Mouse (Mus musculus): ENCODE measurements around the gene Zswim3. TPM values are rescaled to one million over a fixed set of nuclear protein-coding genes. Genes with fewer than 3 reads are reported as not detected.
"Not testable (repeated sequence)": the region's sequence is repeated elsewhere in the genome, so short reads cannot be mapped to it uniquely, and the experiment has no call there.

Gene Zswim3
- polyA plus RNA-seq, 1 experiment = 7.6 TPM

DNA sequence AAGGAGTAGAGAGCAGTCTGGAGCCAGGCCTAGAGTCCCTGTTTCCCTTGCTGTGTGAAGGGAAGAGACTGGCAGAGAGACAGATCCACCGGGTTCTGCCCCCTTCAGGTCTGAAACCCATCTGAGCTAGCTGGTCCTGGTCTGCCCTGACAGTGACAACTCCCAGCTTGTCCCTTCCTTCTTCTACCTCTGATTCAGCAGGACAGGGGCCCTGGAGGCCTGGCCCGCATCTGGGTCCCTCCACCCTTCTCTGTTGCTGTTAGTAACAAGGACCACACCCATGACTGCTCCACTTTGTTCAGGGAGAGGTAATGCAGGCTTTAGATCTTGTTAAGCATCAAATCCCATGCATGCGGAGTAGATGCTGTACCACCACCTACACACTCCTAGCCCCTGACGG lies 16.5 kb upstream of the Zswim3 start:
- H3K4me3 ChIP-seq (ENCODE audit: insufficient read depth, low read length) = no peak overlapping the region; the same call in 1 of the 2 replicates
- TF ChIP-seq POLR2A (IDR thresholded peaks at IDR 0.05; ENCODE audit: extremely low read depth, insufficient read depth, low read length) = no peak
- TF ChIP-seq CTCF (IDR thresholded peaks at IDR 0.05; ENCODE audit: extremely low read depth, insufficient read depth, low read length) = no peak
- no peaks in the 10 kb centered on the region for H3K4me1 ChIP-seq (ENCODE audit: control insufficient read depth, insufficient read depth, low read length)
- H3K27ac ChIP-seq (ENCODE audit: insufficient read depth, low read length) = no peak overlapping the region

DNA sequence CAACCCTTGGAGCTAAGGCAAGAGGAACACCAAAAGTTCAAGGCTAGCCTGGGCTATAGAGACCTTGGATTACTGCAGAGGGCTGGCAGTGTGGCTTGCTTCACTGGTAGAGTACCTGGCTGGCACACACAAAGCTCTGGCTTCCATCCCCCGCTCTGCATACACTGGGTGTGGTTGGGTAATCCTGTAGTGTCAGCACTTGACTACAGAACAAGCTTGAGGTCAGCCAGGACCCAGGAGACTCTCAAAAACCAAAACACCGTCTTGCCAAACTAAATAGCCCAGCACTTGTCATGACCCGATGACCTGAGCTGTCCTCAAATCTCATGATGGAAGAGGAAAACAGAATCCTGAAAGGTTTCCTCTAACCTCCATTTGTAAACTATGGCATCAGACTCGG lies 14.4 kb upstream of the Zswim3 start:
- Histone ChIP-seq H3K4me1 (ENCODE audit: control insufficient read depth, insufficient read depth, low read length) (no peaks in the 10 kb centered on the region), H3K4me3 (ENCODE audit: insufficient read depth, low read length) (no peak overlapping the region), H3K27ac (ENCODE audit: insufficient read depth, low read length) (no peak overlapping the region)
- no peak for TF ChIP-seq CTCF (IDR thresholded peaks at IDR 0.05; ENCODE audit: extremely low read depth, insufficient read depth, low read length)
- no peak for TF ChIP-seq POLR2A (IDR thresholded peaks at IDR 0.05; ENCODE audit: extremely low read depth, insufficient read depth, low read length)

DNA sequence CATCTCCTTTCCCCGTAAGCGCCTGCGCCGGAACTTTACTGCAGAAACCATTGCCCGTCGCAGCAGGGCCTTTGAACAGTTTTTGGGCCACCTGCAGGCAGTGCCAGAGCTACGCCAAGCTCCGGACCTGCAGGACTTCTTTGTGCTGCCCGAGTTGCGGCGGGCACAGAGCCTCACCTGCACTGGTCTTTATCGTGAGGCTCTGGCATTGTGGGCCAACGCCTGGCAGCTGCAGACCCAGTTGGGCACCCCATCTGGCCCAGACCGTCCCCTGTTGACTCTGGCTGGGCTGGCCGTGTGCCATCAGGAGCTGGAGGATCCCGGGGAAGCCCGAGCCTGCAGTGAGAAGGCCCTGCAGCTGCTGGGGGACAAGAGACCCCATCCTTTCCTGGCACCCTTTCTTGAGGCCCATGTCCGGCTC lies 13.0 kb upstream of the Zswim3 start:
- no peak for TF ChIP-seq CTCF (IDR thresholded peaks at IDR 0.05; ENCODE audit: extremely low read depth, insufficient read depth, low read length)
- no peak for TF ChIP-seq POLR2A (IDR thresholded peaks at IDR 0.05; ENCODE audit: extremely low read depth, insufficient read depth, low read length)
- no peak overlapping the region for H3K27ac ChIP-seq (ENCODE audit: insufficient read depth, low read length)
- H3K4me3 ChIP-seq (ENCODE audit: insufficient read depth, low read length) = no peak overlapping the region
- H3K4me1 ChIP-seq (ENCODE audit: control insufficient read depth, insufficient read depth, low read length) = no peaks in the 10 kb centered on the region

DNA sequence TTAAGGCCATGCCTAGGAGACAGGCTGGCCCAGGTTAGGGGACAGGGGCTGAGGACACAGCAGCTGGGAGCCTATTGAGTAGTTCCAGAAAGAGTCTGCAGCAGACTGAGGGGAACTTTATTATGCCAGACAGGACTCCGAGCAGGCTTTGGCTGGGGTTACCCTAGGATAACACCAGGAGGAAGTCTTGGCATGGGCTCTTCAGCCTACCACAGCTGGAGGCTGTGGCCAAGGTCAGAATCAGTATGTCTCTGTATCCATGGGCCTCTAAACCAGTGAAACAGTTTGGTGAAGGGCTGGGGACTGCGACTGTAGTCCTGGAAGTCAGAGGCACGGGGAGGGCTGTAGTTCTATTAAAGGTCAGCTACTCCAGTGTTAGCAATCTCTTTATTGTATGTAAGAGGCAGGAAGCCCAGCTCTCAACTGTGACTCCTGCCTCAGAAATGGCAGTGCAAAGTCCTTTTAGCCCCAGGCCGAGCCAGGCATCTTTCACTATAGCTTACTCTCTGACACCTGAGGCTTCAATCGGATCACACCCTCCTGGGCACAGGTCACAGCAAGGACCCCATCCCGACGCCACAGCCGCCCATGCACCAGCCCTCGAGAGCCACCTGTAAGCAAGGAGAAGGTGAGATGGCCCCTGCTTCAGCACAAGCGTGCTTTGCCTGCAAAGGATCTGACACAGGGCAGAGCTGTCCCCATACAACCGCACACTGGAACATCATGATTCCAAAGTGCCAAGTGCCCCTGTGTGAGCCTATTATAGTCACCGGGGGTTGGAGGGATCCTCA lies 12.3 kb upstream of the Zswim3 start:
- TF ChIP-seq POLR2A (IDR thresholded peaks at IDR 0.05; ENCODE audit: extremely low read depth, insufficient read depth, low read length) (no peak), CTCF (IDR thresholded peaks at IDR 0.05; ENCODE audit: extremely low read depth, insufficient read depth, low read length) (no peak)
- H3K27ac ChIP-seq (ENCODE audit: insufficient read depth, low read length) = no peak overlapping the region

DNA sequence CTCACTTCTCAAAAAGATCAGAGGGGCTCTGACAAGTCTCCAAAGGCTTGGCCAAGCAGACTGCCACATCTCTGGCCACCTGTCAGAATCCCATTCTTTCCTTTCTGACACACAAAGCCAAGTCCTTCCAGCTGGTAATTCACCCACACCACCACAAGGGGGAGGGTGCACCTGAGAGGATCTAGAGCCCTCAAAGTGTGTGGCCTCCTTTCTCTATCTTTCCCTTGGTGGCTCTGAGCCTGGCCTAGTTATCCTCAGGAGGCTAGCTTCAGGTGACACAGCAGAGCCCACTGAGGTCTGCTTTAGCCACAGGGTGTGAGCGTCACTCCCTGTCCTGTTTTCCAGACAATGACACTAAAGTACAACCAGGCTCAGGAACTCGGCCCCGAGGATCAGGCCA lies 11.7 kb upstream of the Zswim3 start:
- H3K4me3 ChIP-seq (ENCODE audit: insufficient read depth, low read length) = no peak overlapping the region
- TF ChIP-seq CTCF (IDR thresholded peaks at IDR 0.05; ENCODE audit: extremely low read depth, insufficient read depth, low read length) (peak; percentile 58), POLR2A (IDR thresholded peaks at IDR 0.05; ENCODE audit: extremely low read depth, insufficient read depth, low read length) (no peak)
- no peak overlapping the region for H3K27ac ChIP-seq (ENCODE audit: insufficient read depth, low read length)
- no peaks in the 10 kb centered on the region for H3K4me1 ChIP-seq (ENCODE audit: control insufficient read depth, insufficient read depth, low read length)

More for the DNA sequence above, 12.3 kb upstream of the Zswim3 start:
- Histone ChIP-seq H3K4me3 (ENCODE audit: insufficient read depth, low read length) (no peak overlapping the region), H3K4me1 (ENCODE audit: control insufficient read depth, insufficient read depth, low read length) (no peaks in the 10 kb centered on the region)

DNA sequence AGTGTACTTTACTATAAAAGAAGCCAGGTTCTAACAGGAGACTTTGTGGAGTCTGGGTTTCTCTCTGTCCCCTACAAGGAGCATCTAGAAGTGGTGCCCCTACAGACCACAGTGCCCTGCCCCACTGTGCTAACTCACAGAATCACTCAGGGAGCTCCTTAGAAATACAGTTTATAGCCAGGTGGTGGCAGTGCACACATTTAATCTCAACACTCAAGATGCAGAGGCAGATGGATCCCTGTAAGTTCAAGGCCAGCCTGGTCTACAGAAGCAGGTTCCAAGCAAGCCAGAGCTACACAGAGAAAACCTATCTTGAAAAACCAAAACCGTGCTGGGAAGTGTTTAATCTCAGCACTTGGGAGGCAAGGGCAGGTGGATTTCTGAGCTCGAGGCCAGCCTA lies 11.1 kb upstream of the Zswim3 start:
- Histone ChIP-seq H3K27ac (ENCODE audit: insufficient read depth, low read length) (no peak overlapping the region), H3K4me3 (ENCODE audit: insufficient read depth, low read length) (no peak overlapping the region), H3K4me1 (ENCODE audit: control insufficient read depth, insufficient read depth, low read length) (no peaks in the 10 kb centered on the region)
- TF ChIP-seq CTCF (IDR thresholded peaks at IDR 0.05; ENCODE audit: extremely low read depth, insufficient read depth, low read length) = 0 out of 2 replicates have a peak, but pooled peaks have one; percentile 8
- TF ChIP-seq POLR2A (IDR thresholded peaks at IDR 0.05; ENCODE audit: extremely low read depth, insufficient read depth, low read length) = no peak

DNA sequence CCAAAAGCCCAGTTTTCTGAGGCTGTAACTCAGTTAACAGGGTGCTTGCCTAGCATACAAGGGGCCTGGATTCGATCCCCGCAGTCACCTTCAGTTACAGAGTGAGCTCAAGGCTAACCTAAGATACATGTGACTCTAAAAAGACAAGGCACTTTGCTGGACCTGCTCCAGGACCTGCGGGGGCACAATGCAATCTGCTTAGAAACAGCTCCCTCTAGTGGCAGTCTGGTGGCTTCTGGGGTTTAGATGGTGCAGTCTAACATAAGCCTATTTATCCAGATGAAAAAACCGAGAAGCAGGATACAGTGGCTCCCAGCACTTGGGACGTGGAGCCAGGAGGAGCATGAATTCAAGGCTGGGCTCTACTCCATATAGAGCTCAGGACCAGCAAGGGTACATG lies 10.6 kb upstream of the Zswim3 start:
- H3K27ac ChIP-seq (ENCODE audit: insufficient read depth, low read length) = no peak overlapping the region
- TF ChIP-seq CTCF (IDR thresholded peaks at IDR 0.05; ENCODE audit: extremely low read depth, insufficient read depth, low read length) = peak; percentile 88
- no peak for TF ChIP-seq POLR2A (IDR thresholded peaks at IDR 0.05; ENCODE audit: extremely low read depth, insufficient read depth, low read length)
- no peak overlapping the region for H3K4me3 ChIP-seq (ENCODE audit: insufficient read depth, low read length)
- H3K4me1 ChIP-seq (ENCODE audit: control insufficient read depth, insufficient read depth, low read length) = no peaks in the 10 kb centered on the region

DNA sequence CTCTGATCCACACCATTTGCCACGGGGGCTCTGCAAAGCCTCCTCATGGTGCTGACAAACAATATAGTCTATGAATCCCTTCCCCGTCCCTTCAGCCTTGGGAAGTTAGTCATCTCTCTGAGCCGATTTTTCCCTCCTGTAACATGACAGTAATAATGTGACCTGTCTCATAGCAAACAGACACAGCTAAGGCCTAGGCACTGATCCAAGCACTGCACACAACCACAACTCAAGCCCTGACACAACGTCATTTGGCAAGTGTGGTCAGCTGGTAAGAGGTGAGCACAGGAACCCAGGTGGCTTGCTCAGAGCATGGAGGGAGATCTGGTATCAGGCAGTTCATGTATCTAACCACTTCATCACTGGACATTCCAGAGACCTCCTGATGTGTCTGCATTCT lies 9.0 kb upstream of the Zswim3 start:
- TF ChIP-seq POLR2A (IDR thresholded peaks at IDR 0.05; ENCODE audit: extremely low read depth, insufficient read depth, low read length) (no peak), CTCF (IDR thresholded peaks at IDR 0.05; ENCODE audit: extremely low read depth, insufficient read depth, low read length) (no peak)
- Histone ChIP-seq H3K4me3 (ENCODE audit: insufficient read depth, low read length) (no peak overlapping the region), H3K4me1 (ENCODE audit: control insufficient read depth, insufficient read depth, low read length) (no peaks in the 10 kb centered on the region), H3K27ac (ENCODE audit: insufficient read depth, low read length) (no peak overlapping the region)

DNA sequence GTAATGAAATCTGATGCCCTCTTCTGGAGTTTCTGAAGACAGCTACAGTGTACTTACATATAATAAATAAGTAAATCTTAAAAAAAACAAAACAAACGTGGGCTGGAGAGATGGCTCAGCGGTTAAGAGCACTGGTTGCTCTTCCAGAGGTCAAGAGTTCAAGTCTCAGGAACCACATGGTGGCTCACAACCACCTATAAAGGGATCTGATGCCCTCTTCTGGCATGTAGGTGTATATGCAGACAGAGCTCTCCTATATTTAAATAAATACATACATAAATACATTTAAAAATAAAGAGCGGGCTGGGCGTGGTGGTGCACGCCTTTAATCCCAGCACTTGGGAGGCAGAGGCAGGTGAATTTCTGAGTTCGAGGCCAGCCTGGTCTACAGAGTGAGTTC lies 6.3 kb upstream of the Zswim3 start:
- not testable (repeated sequence) for H3K27ac ChIP-seq (ENCODE audit: insufficient read depth, low read length); H3K4me1 ChIP-seq (ENCODE audit: control insufficient read depth, insufficient read depth, low read length); H3K4me3 ChIP-seq (ENCODE audit: insufficient read depth, low read length)

DNA sequence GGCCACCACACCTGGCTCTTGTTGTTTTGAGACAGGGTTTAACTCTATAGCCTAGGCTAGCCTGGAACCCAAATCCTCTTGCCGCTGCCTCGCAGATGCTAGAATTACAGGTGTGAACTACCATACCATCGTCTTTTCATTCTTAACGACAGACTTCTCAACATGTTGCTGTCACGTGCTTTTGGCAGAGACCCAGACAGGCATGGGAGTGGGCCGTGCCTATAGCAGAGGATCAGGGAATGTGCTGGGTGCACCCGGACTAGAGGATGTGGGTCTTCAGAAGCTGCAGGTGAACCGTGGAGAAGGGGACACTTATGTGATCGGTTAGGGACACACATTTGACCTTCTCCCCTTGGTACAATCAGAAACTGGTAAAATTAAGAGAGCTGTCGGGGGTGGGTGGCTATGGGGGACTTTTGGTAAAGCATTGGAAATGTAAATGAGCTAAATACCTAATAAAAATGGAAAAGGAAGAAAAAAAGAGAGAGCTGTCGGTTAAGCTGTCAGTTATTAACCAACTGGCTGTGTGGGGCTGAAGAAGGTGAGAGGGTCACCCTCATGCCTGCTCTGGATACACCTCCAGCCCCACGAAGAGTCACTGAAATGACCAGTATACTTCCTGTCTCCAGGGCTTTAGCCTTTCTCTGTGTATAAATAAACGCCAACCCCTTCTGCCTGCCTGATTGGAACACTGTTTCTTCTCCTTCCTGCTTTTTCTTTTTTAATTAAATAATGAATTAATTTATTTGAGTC lies 4.5 kb upstream of the Zswim3 start:
- TF ChIP-seq CTCF (IDR thresholded peaks at IDR 0.05; ENCODE audit: extremely low read depth, insufficient read depth, low read length) (no peak), POLR2A (IDR thresholded peaks at IDR 0.05; ENCODE audit: extremely low read depth, insufficient read depth, low read length) (no peak)
- Histone ChIP-seq H3K4me1 (ENCODE audit: control insufficient read depth, insufficient read depth, low read length) (peaks cover 3% of the 10 kb centered on the region; the same call in 1 of the 2 replicates), H3K4me3 (ENCODE audit: insufficient read depth, low read length) (no peak overlapping the region), H3K27ac (ENCODE audit: insufficient read depth, low read length) (no peak overlapping the region)

Data from cortical plate, adult 2 months (tissue).